Mouse (Mus musculus): ENCODE measurements around the gene Olfr10. TPM values are rescaled to one million over a fixed set of nuclear protein-coding genes. Genes with fewer than 3 reads are reported as not detected.

The Olfr10 gene
- polyA plus RNA-seq (2012; rRNA removed): not detected in 2 replicates

DNA sequence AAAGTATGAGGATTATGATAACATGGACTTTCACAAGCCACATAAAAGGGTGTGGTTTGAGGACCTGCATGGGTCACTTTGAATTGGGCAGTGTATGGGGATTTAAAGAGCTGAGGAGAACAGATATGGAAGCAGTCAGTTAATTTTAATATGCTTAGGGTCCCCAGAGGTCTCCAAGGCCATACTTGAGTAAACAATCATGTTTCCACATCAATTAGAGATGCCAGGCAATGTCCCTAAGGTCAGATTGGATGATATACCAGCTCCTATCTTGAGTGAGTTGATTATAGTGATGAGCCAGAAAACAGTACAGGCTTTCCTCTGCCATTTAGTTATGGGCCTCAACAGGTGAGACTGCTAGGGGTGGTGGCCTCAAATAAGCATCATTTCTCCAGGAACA, at the start of gene Olfr10:
Gene Olfr10, plus strand, starts transcription at position 301 of the 400 bp plus-strand sequence.

DNA sequence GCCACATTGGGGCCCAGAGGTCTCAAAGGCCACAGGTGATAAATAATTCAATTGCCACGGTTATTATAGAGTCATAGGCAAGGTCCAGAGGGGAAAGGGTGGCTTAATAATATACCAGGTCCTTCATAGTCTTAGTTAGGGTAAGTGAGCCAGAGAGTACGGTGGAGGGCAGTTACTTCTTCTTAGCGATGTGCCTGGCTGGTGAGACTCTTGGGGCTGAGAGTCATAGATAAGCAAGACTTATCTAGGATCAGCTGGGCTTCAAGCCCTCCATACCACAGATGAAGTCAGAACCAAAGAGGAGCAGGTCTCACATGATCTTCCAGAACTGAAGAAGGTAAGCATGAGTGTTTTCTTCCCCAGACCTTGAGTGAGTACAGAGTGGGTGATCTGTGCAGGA, 26.3 kb upstream of the Olfr10 start, which contains the start of gene Olfr1393:
Gene Olfr1393, plus strand, starts transcription at position 83 of the 400 bp plus-strand sequence.

DNA sequence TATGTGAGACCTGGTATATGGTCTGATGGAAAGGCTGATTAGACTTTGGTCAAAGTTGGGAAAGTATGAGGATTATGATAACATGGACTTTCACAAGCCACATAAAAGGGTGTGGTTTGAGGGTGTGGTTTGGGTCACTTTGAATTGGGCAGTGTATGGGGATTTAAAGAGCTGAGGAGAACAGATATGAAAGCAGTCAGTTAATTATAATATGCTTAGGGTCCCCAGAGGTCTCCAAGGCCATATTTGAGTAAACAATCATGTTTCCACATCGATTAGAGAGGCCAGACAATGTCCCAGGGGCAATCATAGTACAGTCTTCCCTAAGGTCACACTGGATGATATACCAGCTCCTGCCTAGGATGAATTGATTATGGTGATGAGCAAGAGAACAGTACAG, 19.6 kb upstream of the Olfr10 start, which contains the start of gene Olfr1392:
Gene Olfr1392, plus strand, starts transcription at position 301 of the 400 bp plus-strand sequence.

DNA sequence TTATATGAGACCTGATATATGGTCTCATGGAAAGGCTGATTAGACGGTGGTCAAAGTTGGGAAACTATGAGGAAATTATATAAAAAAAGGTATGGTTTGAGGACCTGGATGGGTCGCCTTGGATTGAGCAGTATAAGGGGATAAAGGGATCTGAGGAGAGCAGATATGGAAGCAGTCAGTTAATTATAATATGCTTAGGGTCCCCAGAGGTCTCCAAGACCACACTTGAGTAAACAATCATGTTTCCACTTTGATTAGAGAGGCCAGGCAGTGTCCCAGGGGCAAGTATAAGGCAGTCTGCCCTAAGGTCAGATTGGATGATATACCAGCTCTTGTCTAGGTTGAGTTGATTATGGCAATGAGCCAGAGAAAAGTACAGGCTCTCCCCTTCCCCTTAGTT, 17.9 kb downstream of the Olfr10 start, which contains the start of gene Olfr1391:
Gene Olfr1391, plus strand, starts transcription at position 301 of the 400 bp plus-strand sequence.

DNA sequence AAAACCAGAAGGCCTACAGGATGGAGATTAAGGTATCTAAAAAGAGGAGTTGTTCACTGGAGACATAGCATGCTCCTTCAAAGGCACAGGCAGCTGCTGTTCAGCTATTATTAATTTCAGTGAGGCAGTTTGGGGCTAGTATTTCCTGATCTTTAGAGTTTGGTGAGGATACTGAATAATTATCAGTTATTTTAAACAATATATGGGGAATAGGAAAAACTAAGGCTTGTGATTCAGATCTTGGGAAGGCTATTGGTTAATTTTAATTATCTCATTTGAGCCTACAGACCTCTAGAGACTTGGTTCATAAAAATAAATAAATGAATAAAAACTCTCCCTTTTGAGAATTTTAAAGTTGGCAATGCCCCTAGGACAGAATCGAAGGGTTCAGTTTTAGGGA, 30.3 kb downstream of the Olfr10 start, which contains the start of gene Olfr1390:
Gene Olfr1390, plus strand, starts transcription at position 301 of the 400 bp plus-strand sequence.

Other genes with a start within 250 kb of the Olfr10 start
- gene Tgtp2, start 240.5 kb upstream of the Olfr10 start, polyA plus RNA-seq (2012; rRNA removed): 0.03 and 0.11 TPM in 2 replicates
- gene Ifi47, start 228.2 kb upstream of the Olfr10 start, polyA plus RNA-seq (2012; rRNA removed): 0.60 and 1.1 TPM in 2 replicates
- gene Olfr1396, start 189.9 kb upstream of the Olfr10 start, polyA plus RNA-seq (2012; rRNA removed): not detected in 2 replicates
- not detected in 2 replicates for gene Olfr1395, start 162.5 kb upstream of the Olfr10 start, polyA plus RNA-seq (2012; rRNA removed)
- gene Olfr1394, start 150.4 kb upstream of the Olfr10 start, polyA plus RNA-seq (2012; rRNA removed): not detected in 2 replicates
- gene Btnl9, start 117.6 kb upstream of the Olfr10 start, polyA plus RNA-seq (2012; rRNA removed): 0.03 and 0.27 TPM in 2 replicates
- gene Zfp62, start 101.4 kb upstream of the Olfr10 start, polyA plus RNA-seq (2012; rRNA removed): 23.9 and 25.2 TPM in 2 replicates
- 52.4 and 55.8 TPM in 2 replicates for gene Mgat1, start 60.5 kb upstream of the Olfr10 start, polyA plus RNA-seq (2012; rRNA removed)
- 0.09 and 0.22 TPM in 2 replicates for gene Olfr1393, start 26.4 kb upstream of the Olfr10 start, polyA plus RNA-seq (2012; rRNA removed)
- gene Olfr1392, start 19.5 kb upstream of the Olfr10 start, polyA plus RNA-seq (2012; rRNA removed): 0.08 and 0.23 TPM in 2 replicates
- gene Olfr1391, start 18.0 kb downstream of the Olfr10 start, polyA plus RNA-seq (2012; rRNA removed): not detected in 2 replicates
- not detected in 2 replicates for gene Olfr1390, start 30.4 kb downstream of the Olfr10 start, polyA plus RNA-seq (2012; rRNA removed)
- gene Olfr1389, start 118.3 kb downstream of the Olfr10 start, polyA plus RNA-seq (2012; rRNA removed): 0.03 TPM in 1 of 2 replicates, not detected in the other
- 0.15 and 0.16 TPM in 2 replicates for gene Olfr1388, start 131.9 kb downstream of the Olfr10 start, polyA plus RNA-seq (2012; rRNA removed)
- gene Olfr1387, start 150.6 kb downstream of the Olfr10 start, polyA plus RNA-seq (2012; rRNA removed): not detected in 2 replicates
- gene Olfr1386, start 160.3 kb downstream of the Olfr10 start, polyA plus RNA-seq (2012; rRNA removed): not detected in 2 replicates
- not detected in 2 replicates for gene Olfr1385, start 184.3 kb downstream of the Olfr10 start, polyA plus RNA-seq (2012; rRNA removed)
- gene Olfr1384, start 202.0 kb downstream of the Olfr10 start, polyA plus RNA-seq (2012; rRNA removed): not detected in 2 replicates
- not detected in 2 replicates for gene Olfr1383, start 214.9 kb downstream of the Olfr10 start, polyA plus RNA-seq (2012; rRNA removed)
- not detected in 2 replicates for gene Olfr1382, start 223.5 kb downstream of the Olfr10 start, polyA plus RNA-seq (2012; rRNA removed)
- not detected in 2 replicates for gene Olfr1381, start 238.7 kb downstream of the Olfr10 start, polyA plus RNA-seq (2012; rRNA removed)

All from central nervous system, embryonic 18 days (tissue).